Mouse (Mus musculus): ENCODE measurements at regions not wholly inside any gene's neighbourhood (a gene's known extent, or its start where the extent isn't known, plus 50 kb on each side); places are given as distances from the start of the nearest gene placed in this dataset.
"Not testable (repeated sequence)": the region's sequence is repeated elsewhere in the genome, so short reads cannot be mapped to it uniquely, and the experiment has no call there.

DNA sequence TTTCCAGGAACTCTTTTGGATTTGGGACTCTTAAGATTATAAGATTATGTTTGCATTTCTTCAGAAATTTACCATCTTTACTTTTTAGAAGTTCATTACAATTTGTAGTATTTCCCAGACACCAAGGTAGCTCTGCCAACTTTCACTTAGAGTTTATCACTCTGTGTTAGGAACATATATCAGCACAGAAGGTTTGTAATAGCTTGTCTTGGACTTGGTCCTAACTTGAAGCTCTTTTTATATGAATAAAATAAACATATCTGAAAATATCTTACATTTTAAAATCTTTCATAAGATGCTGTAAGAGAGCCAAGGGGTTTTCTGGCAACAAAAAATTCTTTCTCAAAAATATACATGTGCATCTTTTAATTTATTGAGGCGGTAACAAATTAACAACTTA lies 813.4 kb upstream of the 4931417E11Rik start:
- no peak for DNase-seq (ENCODE audit: low spot score in 2 of 2)

DNA sequence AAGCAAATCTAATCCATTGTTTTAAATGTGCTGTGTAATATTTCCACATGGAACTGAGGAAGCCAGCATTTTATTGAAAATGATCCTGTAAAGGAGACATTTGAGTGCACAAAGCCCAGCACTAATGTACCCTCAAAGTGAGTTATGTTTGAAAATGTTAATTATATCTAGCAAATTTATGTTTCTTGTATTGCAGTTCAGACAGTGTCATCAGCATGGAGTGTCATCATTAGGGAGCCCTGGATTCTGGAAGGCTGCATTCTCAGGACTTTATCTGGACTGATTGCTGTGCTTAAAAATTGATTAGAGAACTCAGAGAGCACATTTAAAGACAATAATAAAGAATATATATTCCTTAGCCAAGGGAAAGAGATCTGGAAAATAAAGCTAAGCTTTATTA lies 804.8 kb upstream of the 4931417E11Rik start:
- DNase-seq (ENCODE audit: low spot score in 2 of 2): no peak

DNA sequence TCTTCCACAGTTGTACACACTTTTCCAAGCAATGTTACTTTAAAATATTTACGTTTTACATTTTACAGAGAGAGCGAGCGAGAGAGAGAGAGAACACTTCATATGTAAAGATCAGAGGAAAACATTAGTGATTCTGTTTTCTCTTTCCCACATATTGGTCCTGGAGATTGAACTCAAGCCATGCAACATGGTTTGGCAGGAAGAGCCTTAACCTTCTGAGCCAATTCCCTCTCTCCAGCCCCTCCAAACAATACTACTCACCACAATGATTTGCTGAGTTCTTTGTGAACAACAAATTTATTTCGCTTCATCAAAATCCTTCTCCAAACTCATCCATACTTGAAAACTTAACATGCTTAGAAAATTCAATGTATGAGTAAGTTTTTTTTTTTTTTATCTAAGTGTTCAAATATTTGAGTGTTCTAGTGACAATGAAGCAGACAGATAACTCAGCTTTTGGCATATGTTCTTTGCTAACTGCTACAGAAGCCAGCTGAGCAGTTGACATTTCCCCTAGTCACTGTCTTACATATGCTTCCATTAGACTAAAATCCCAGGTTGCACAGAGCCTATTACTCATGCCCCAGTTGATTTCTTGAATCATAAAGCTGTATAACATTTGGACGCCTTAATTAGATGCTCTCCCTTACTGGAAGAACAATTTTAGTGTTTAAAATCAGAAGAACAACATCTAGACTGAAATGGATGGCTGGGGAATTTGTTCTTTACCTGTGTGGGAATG lies 801.9 kb upstream of the 4931417E11Rik start:
- DNase-seq (ENCODE audit: low spot score in 2 of 2): peak; percentile 14 to 59

DNA sequence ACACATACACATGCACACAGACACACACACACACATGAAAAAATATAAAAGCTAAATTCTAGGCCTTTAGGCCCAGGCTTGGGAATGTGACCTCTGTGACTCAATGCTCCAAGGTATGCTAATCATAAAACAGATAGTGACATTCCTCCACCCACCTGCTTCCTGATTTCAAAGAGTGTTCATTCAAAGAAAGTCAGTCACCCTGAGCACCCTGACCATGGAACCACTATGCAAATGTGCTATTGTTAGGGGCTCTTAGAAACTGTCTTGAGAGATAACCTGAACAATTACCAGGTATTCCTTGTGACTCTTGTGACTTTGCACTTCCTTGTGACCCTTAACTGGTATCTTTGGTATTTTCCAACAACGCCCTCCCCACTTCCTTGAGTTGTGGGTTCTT lies 797.1 kb upstream of the 4931417E11Rik start:
- DNase-seq (ENCODE audit: low spot score in 2 of 2): not testable (repeated sequence)
